In genomic region chr2:153161684-153162080, GRCm38 (mm10) we compare ENCODE assay signal across 8 mouse cellular contexts. TPM values are rescaled to one million over a fixed set of nuclear protein-coding genes. Genes with fewer than 3 reads are reported as not detected.
A peak's percentile ranks its signal among the peaks of the same experiment; 100 is the strongest.
DNase-seq lines count a peak whose midpoint lies in the region; ATAC-seq and TF ChIP-seq lines count a peak whose summit lies in the region.

No protein-coding gene starts in this region.

- H3K79me2 ChIP-seq in liver, adult 2 months (ENCODE audit: control insufficient read depth, insufficient read depth, low read length), result peaks cover 15% of the 10 kb centered on the region

- DNase-seq in liver, adult 2 months (ENCODE audit: extremely low read depth, low read depth, low spot score), result no peak
- DNase-seq in liver, result no peak
- DNase-seq in hindbrain, embryonic 14.5 days (ENCODE audit: low spot score), result no peak
- no peak for DNase-seq in thymus, postnatal 14 days
- no peak for DNase-seq in gastrocnemius, postnatal 25 days
- DNase-seq in right cerebral cortex, adult 2 months (ENCODE audit: low spot score in 2 of 2), result no peak

- no peak for TF ChIP-seq POLR2A in liver, adult 2 months (IDR thresholded peaks at IDR 0.05; ENCODE audit: extremely low read depth, insufficient read depth, low read length)
- no peak for TF ChIP-seq POLR2A in cortical plate, adult 2 months (IDR thresholded peaks at IDR 0.05; ENCODE audit: extremely low read depth, insufficient read depth, low read length)

- 1% methylated on average over 16 of the region's 16 CpGs for WGBS in liver, adult 2 months
- WGBS in hindbrain, embryonic 14.5 days, result 0% methylated on average over 16 of the region's 16 CpGs
- WGBS in midbrain, embryonic 12.5 days, result under 1% methylated on average over 16 of the region's 16 CpGs

- peak overlapping the region; percentile 94 for H3K9ac ChIP-seq in liver, adult 2 months (ENCODE audit: low read depth, low read length)
- peak overlapping the region; percentile 89 for H3K9ac ChIP-seq in hindbrain, embryonic 14.5 days
- peak overlapping the region; percentile 93 for H3K9ac ChIP-seq in midbrain, embryonic 12.5 days (replicated peaks)

- H3K27me3 ChIP-seq in liver, adult 2 months (ENCODE audit: control insufficient read depth, insufficient read depth, low read length), result no peaks in the 10 kb centered on the region
- no peaks in the 10 kb centered on the region for H3K27me3 ChIP-seq in hindbrain, embryonic 14.5 days (ENCODE audit: control insufficient read depth, insufficient read depth, low read length)
- H3K27me3 ChIP-seq in midbrain, embryonic 12.5 days, result no peaks in the 10 kb centered on the region; the same call in 1 of the 2 replicates

- no peak for TF ChIP-seq CTCF in liver, adult 2 months (IDR thresholded peaks at IDR 0.05; ENCODE audit: low read depth, low read length)
- no peak for TF ChIP-seq CTCF in cortical plate, adult 2 months (IDR thresholded peaks at IDR 0.05; ENCODE audit: extremely low read depth, insufficient read depth, low read length)

- peak; percentile 43 for ATAC-seq in hindbrain, embryonic 14.5 days (ENCODE audit: low FRiP score)
- peak; percentile 45; the same call in 1 of the 2 replicates for ATAC-seq in midbrain, embryonic 12.5 days (ENCODE audit: low FRiP score, low read depth)

- no peaks in the 10 kb centered on the region for H3K36me3 ChIP-seq in liver, adult 2 months (ENCODE audit: control insufficient read depth, insufficient read depth, low read length)
- H3K36me3 ChIP-seq in hindbrain, embryonic 14.5 days (replicated peaks; ENCODE audit: control insufficient read depth, insufficient read depth), result no peaks in the 10 kb centered on the region
- H3K36me3 ChIP-seq in midbrain, embryonic 12.5 days, result peaks cover 4% of the 10 kb centered on the region; the same call in 1 of the 2 replicates

- peak overlapping the region; percentile 98 for H3K4me3 ChIP-seq in liver, adult 2 months (ENCODE audit: insufficient read depth, low read depth, low read length)
- peak overlapping the region; percentile 70 for H3K4me3 ChIP-seq in cortical plate, adult 2 months (ENCODE audit: insufficient read depth, low read length)
- H3K4me3 ChIP-seq in hindbrain, embryonic 14.5 days (replicated peaks; ENCODE audit: low read length), result peak overlapping the region; percentile 70
- H3K4me3 ChIP-seq in midbrain, embryonic 12.5 days, result peak overlapping the region; percentile 76

- H3K4me1 ChIP-seq in liver, adult 2 months (ENCODE audit: control insufficient read depth, insufficient read depth, low read length), result peaks cover 5% of the 10 kb centered on the region
- peaks cover 1% of the 10 kb centered on the region; the same call in 1 of the 2 replicates for H3K4me1 ChIP-seq in cortical plate, adult 2 months (ENCODE audit: control insufficient read depth, insufficient read depth, low read length)
- H3K4me1 ChIP-seq in hindbrain, embryonic 14.5 days (replicated peaks; ENCODE audit: control insufficient read depth, insufficient read depth, low read length), result peaks cover 9% of the 10 kb centered on the region
- H3K4me1 ChIP-seq in midbrain, embryonic 12.5 days, result peaks cover 11% of the 10 kb centered on the region

- H3K4me2 ChIP-seq in hindbrain, embryonic 14.5 days (replicated peaks), result peak overlapping the region; percentile 69
- H3K4me2 ChIP-seq in midbrain, embryonic 12.5 days (replicated peaks), result peak overlapping the region; percentile 83

- H3K9me3 ChIP-seq in hindbrain, embryonic 14.5 days (ENCODE audit: control insufficient read depth, low read length), result no peaks in the 10 kb centered on the region
- H3K9me3 ChIP-seq in midbrain, embryonic 12.5 days, result no peaks in the 10 kb centered on the region

- peak overlapping the region; percentile 94 for H3K27ac ChIP-seq in liver, adult 2 months (replicated peaks; ENCODE audit: insufficient read depth, low read depth, low read length)
- H3K27ac ChIP-seq in cortical plate, adult 2 months (ENCODE audit: insufficient read depth, low read length), result peak overlapping the region; percentile 95
- H3K27ac ChIP-seq in hindbrain, embryonic 14.5 days, result peak overlapping the region; percentile 96
- peak overlapping the region; percentile 91 for H3K27ac ChIP-seq in midbrain, embryonic 12.5 days (replicated peaks)

RNA-seq across cellular contexts. Expression of gene Tm9sf4, which starts 0.6 kb away (rescaled TPM):
- total RNA-seq in liver, adult 2 months (2014; rRNA removed), result 28.0 and 37.1 TPM in 2 replicates
- polyA plus RNA-seq in liver, adult 2 months (2012; rRNA removed), result 38.8 and 45.5 TPM in 2 replicates
- polyA plus RNA-seq in cortical plate, adult 2 months (2012; rRNA removed), result 68.4 and 70.5 TPM in 2 replicates
- polyA plus RNA-seq in hindbrain, embryonic 14.5 days (2014; fragmentation: Nextera tagmentation; extraction: Ambion mirVana), result 84.0 and 84.3 TPM in 2 replicates
- 84.0 and 90.2 TPM in 2 replicates for polyA plus RNA-seq in midbrain, embryonic 12.5 days (2016; fragmentation: Nextera tagmentation; extraction: Ambion mirVana)
- total RNA-seq in gastrocnemius, postnatal 25 days (2021), result 10 to 100 TPM; 33.7 to 34.9 TPM

RNA-seq across cellular contexts. Expression of gene Hck, which starts 53.4 kb away (rescaled TPM):
- total RNA-seq in liver, adult 2 months (2014; rRNA removed), result 7.7 and 8.1 TPM in 2 replicates
- 2.8 and 5.7 TPM in 2 replicates for polyA plus RNA-seq in liver, adult 2 months (2012; rRNA removed)
- polyA plus RNA-seq in cortical plate, adult 2 months (2012; rRNA removed), result 3.4 and 3.7 TPM in 2 replicates
- polyA plus RNA-seq in hindbrain, embryonic 14.5 days (2014; fragmentation: Nextera tagmentation; extraction: Ambion mirVana), result 2.2 and 3.2 TPM in 2 replicates
- polyA plus RNA-seq in midbrain, embryonic 12.5 days (2016; fragmentation: Nextera tagmentation; extraction: Ambion mirVana), result 1.8 and 2.4 TPM in 2 replicates
- under 1 TPM; 0.21 to 0.26 TPM for total RNA-seq in gastrocnemius, postnatal 25 days (2021)
